Mouse (Mus musculus) left cerebral cortex, adult 9 months (tissue): ENCODE measurements at regions not wholly inside any gene's neighbourhood (a gene's known extent, or its start where the extent isn't known, plus 50 kb on each side); places are given as distances from the start of the nearest gene placed in this dataset.
A peak's percentile ranks its signal among the peaks of the same experiment; 100 is the strongest.
"Not testable (repeated sequence)": the region's sequence is repeated elsewhere in the genome, so short reads cannot be mapped to it uniquely, and the experiment has no call there.

Experiments used
- DNase-seq, 2 experiments: peaks; one replicate each; pipeline ENCODE4 v3.0.0; 2022; ENCODE audit warnings: low spot score in 2 of 2

GRCm38 (mm10) chr9:36001163-36001562 is 92.9 kb downstream of the 9230113P08Rik start:
- peak in 1 of 2 experiments; percentile 4 for DNase-seq

GRCm38 (mm10) chr9:36006801-36007200 is 98.6 kb downstream of the 9230113P08Rik start:
- not testable (repeated sequence) for DNase-seq
